Comparison of ENCODE assay signal across 7 mouse cellular contexts in genomic region chrX:50550297-50550696, GRCm38 (mm10).
DNase-seq lines count a peak whose midpoint lies in the region; ATAC-seq and TF ChIP-seq lines count a peak whose summit lies in the region.

No protein-coding gene starts in this region.

- peak overlapping the region; percentile 89 for H3K4me3 ChIP-seq in megakaryocyte, embryonic 14.5 days (replicated peaks)
- H3K4me3 ChIP-seq in heart, embryonic 13.5 days: peak overlapping the region; percentile 47
- H3K4me3 ChIP-seq in kidney, postnatal 0 days (replicated peaks; ENCODE audit: low read depth, low read length): peak overlapping the region; percentile 33
- H3K4me3 ChIP-seq in midbrain, embryonic 15.5 days: peak overlapping the region; percentile 28

- peak overlapping the region; percentile 61 for H3K4me2 ChIP-seq in heart, embryonic 13.5 days
- H3K4me2 ChIP-seq in kidney, postnatal 0 days (ENCODE audit: low read length): peak overlapping the region; percentile 51
- peak overlapping the region; percentile 40 for H3K4me2 ChIP-seq in midbrain, embryonic 15.5 days

- 51% methylated on average over 10 of the region's 10 CpGs for WGBS in heart, embryonic 13.5 days
- WGBS in kidney, postnatal 0 days: 29% methylated on average over 10 of the region's 10 CpGs
- WGBS in midbrain, embryonic 15.5 days: 62% methylated on average over 10 of the region's 10 CpGs

- TF ChIP-seq POLR2A in brain, embryonic 14.5 days (IDR thresholded peaks at IDR 0.05; ENCODE audit: borderline replicate concordance, extremely low read depth, insufficient read depth, insufficient read length, poor library complexity, severe bottlenecking): no peak

- no peak for ATAC-seq in megakaryocyte, adult 5-6 weeks (ENCODE audit: poor library complexity, severe bottlenecking)
- no peak for ATAC-seq in heart, embryonic 13.5 days (ENCODE audit: extremely low read depth, insufficient number of reproducible peaks, low FRiP score, low TSS enrichment)
- no peak for ATAC-seq in kidney, postnatal 0 days (replicated peaks; ENCODE audit: low FRiP score, low read depth)
- ATAC-seq in midbrain, embryonic 15.5 days (replicated peaks): 0 out of 2 replicates have a peak, but pooled peaks have one; percentile 48

- no peaks in the 10 kb centered on the region; the same call in 1 of the 2 replicates for H3K9me3 ChIP-seq in megakaryocyte, embryonic 14.5 days
- H3K9me3 ChIP-seq in heart, embryonic 13.5 days: no peaks in the 10 kb centered on the region
- no peaks in the 10 kb centered on the region for H3K9me3 ChIP-seq in kidney, postnatal 0 days (replicated peaks; ENCODE audit: low read length)
- H3K9me3 ChIP-seq in midbrain, embryonic 15.5 days: no peaks in the 10 kb centered on the region

- no peaks in the 10 kb centered on the region for H3K4me1 ChIP-seq in megakaryocyte, embryonic 14.5 days
- no peaks in the 10 kb centered on the region for H3K4me1 ChIP-seq in heart, embryonic 13.5 days
- no peaks in the 10 kb centered on the region for H3K4me1 ChIP-seq in kidney, postnatal 0 days (replicated peaks; ENCODE audit: insufficient read depth, low read length)
- no peaks in the 10 kb centered on the region for H3K4me1 ChIP-seq in midbrain, embryonic 15.5 days

- no peaks in the 10 kb centered on the region for H3K27me3 ChIP-seq in megakaryocyte, embryonic 14.5 days (replicated peaks)
- no peaks in the 10 kb centered on the region for H3K27me3 ChIP-seq in heart, embryonic 13.5 days (replicated peaks)
- no peaks in the 10 kb centered on the region for H3K27me3 ChIP-seq in kidney, postnatal 0 days (ENCODE audit: insufficient read depth, low read length)
- H3K27me3 ChIP-seq in midbrain, embryonic 15.5 days (replicated peaks): no peaks in the 10 kb centered on the region

- peaks cover 4% of the 10 kb centered on the region for H3K36me3 ChIP-seq in megakaryocyte, embryonic 14.5 days (replicated peaks; ENCODE audit: low read length)
- H3K36me3 ChIP-seq in heart, embryonic 13.5 days: no peaks in the 10 kb centered on the region
- no peaks in the 10 kb centered on the region for H3K36me3 ChIP-seq in kidney, postnatal 0 days (ENCODE audit: insufficient read depth, low read length)
- no peaks in the 10 kb centered on the region for H3K36me3 ChIP-seq in midbrain, embryonic 15.5 days (replicated peaks)

- H3K9ac ChIP-seq in heart, embryonic 13.5 days: peak overlapping the region; percentile 64; the same call in 1 of the 2 replicates
- 0 out of 2 replicates have a peak overlapping the region, but pooled peaks have one; percentile 19 for H3K9ac ChIP-seq in kidney, postnatal 0 days (ENCODE audit: low read depth, low read length)
- H3K9ac ChIP-seq in midbrain, embryonic 15.5 days: no peak overlapping the region

- peak; percentile 82 for DNase-seq in brain, embryonic 14.5 days (ENCODE audit: low read depth)
- DNase-seq in kidney, postnatal 0 days (ENCODE audit: low spot score): peak; percentile 48
- DNase-seq in thymus, postnatal 4 days: no peak

- 0 out of 2 replicates have a peak, but pooled peaks have one; percentile 25 for TF ChIP-seq CTCF in brain, embryonic 14.5 days (IDR thresholded peaks at IDR 0.05; ENCODE audit: borderline replicate concordance, extremely low read depth, insufficient read depth, insufficient read length)
- TF ChIP-seq CTCF in kidney, postnatal 0 days (IDR thresholded peaks at IDR 0.05; ENCODE audit: low read depth): peak; percentile 68

- H3K27ac ChIP-seq in heart, embryonic 13.5 days (replicated peaks): no peak overlapping the region
- H3K27ac ChIP-seq in kidney, postnatal 0 days: peak overlapping the region; percentile 13; the same call in 1 of the 2 replicates
- no peak overlapping the region for H3K27ac ChIP-seq in midbrain, embryonic 15.5 days

Comparison
In these comparisons a context has a peak if more than half of its experiments do, and no peak if none do; other contexts are left out.
1. H3K4me3 ChIP-seq: peak in every context shown above with its lines; median percentile 89 in megakaryocyte, embryonic 14.5 days; 47 in heart, embryonic 13.5 days; 33 in kidney, postnatal 0 days; 28 in midbrain, embryonic 15.5 days.